Mouse (Mus musculus): ENCODE data around the gene Grm4.

GRCm38 (mm10) chr17:27541261-27541660 is 20.1 kb upstream of the Grm4 start:
- no peak for TF ChIP-seq GATA1 (IDR thresholded peaks at IDR 0.05; ENCODE audit: borderline replicate concordance, low read length)
- no peak for TF ChIP-seq FLI1 (IDR thresholded peaks at IDR 0.05; ENCODE audit: low read length)
